33 mouse cellular contexts compared by ENCODE assay signal in the genomic region with DNA sequence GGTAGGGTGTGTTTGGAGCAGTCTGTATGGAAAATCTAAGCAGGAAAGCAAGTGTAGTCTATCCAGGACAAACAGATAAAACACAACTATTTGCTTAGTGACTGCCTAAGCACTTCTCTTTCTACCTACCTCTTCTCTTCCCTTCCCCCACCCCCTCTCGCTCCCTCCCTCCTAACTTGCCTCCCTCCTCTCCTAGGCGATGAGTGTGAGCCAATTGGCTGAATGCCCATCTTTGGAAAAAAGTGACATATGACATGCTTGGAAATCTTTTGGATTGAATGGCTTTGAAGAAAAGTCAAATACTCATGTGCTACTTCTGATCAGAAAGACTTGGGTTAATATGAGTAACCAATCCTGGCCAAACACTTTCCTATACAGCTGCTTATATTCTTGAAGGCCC. TPM values are rescaled to one million over a fixed set of nuclear protein-coding genes. Genes with fewer than 3 reads are reported as not detected.
DNase-seq lines count a peak whose midpoint lies in the region; ATAC-seq and TF ChIP-seq lines count a peak whose summit lies in the region.
"Had no signal": no experiment of that assay in that cellular context is flagged by ENCODE, and none has a peak within 500 bp of the region (broad histone marks: within the 10 kb centered on the region; RNA-seq: fewer than 3 reads in every experiment).

No protein-coding gene starts in this region.

- WGBS in forebrain, embryonic 14.5 days = 48% methylated on average over 2 of the region's 2 CpGs
- 86% methylated on average over 2 of the region's 2 CpGs for WGBS in forebrain, embryonic 11.5 days
- 52% methylated on average over 2 of the region's 2 CpGs for WGBS in midbrain, postnatal 0 days
- 51% methylated on average over 2 of the region's 2 CpGs for WGBS in midbrain, embryonic 15.5 days

- H3K4me2 ChIP-seq in forebrain, embryonic 14.5 days (ENCODE audit: low read length) = no peak overlapping the region
- no peak overlapping the region for H3K4me2 ChIP-seq in forebrain, embryonic 11.5 days (ENCODE audit: low read depth, low read length, severe bottlenecking)
- no peak overlapping the region for H3K4me2 ChIP-seq in midbrain, postnatal 0 days (ENCODE audit: low read depth, low read length, poor library complexity, severe bottlenecking)
- H3K4me2 ChIP-seq in midbrain, embryonic 15.5 days = no peak overlapping the region
- H3K4me2 ChIP-seq: heart, embryonic 13.5 days; hindbrain, embryonic 15.5 days; kidney, embryonic 15.5 days; limb, embryonic 12.5 days; liver, embryonic 11.5 days; neural tube, embryonic 13.5 days; stomach, embryonic 15.5 days had no signal

- no peaks in the 10 kb centered on the region for H3K9me3 ChIP-seq in forebrain, embryonic 14.5 days (replicated peaks; ENCODE audit: control insufficient read depth, low read length)
- no peaks in the 10 kb centered on the region for H3K9me3 ChIP-seq in forebrain, embryonic 11.5 days (ENCODE audit: control insufficient read depth, low read length)
- H3K9me3 ChIP-seq in midbrain, postnatal 0 days (ENCODE audit: low read length) = no peaks in the 10 kb centered on the region
- H3K9me3 ChIP-seq in midbrain, embryonic 15.5 days = no peaks in the 10 kb centered on the region
- H3K9me3 ChIP-seq: heart, embryonic 13.5 days; hindbrain, embryonic 15.5 days; kidney, embryonic 15.5 days; limb, embryonic 12.5 days; midbrain, embryonic 10.5 days; neural tube, embryonic 13.5 days; stomach, embryonic 15.5 days had no signal

- no peak overlapping the region for H3K4me3 ChIP-seq in forebrain, embryonic 14.5 days (ENCODE audit: low read depth, low read length)
- H3K4me3 ChIP-seq in forebrain, embryonic 11.5 days (ENCODE audit: low read depth, low read length) = no peak overlapping the region
- no peak overlapping the region for H3K4me3 ChIP-seq in midbrain, postnatal 0 days (ENCODE audit: low read depth, low read length)
- H3K4me3 ChIP-seq in midbrain, embryonic 15.5 days = no peak overlapping the region
- H3K4me3 ChIP-seq: heart, adult 2 months; heart, embryonic 13.5 days; hindbrain, embryonic 15.5 days; kidney, embryonic 15.5 days; limb, embryonic 12.5 days; midbrain, embryonic 10.5 days; myocyte; neural tube, embryonic 13.5 days; stomach, embryonic 15.5 days had no signal

- no peak overlapping the region for H3K27ac ChIP-seq in forebrain, embryonic 14.5 days (ENCODE audit: low read depth, low read length)
- H3K27ac ChIP-seq in forebrain, embryonic 11.5 days (ENCODE audit: low read depth, low read length) = no peak overlapping the region
- H3K27ac ChIP-seq in midbrain, postnatal 0 days (ENCODE audit: low read depth, low read length) = no peak overlapping the region
- H3K27ac ChIP-seq in midbrain, embryonic 15.5 days = no peak overlapping the region
- H3K27ac ChIP-seq: heart, adult 2 months; heart, embryonic 13.5 days; hindbrain, embryonic 15.5 days; kidney, embryonic 15.5 days; limb, embryonic 12.5 days; midbrain, embryonic 10.5 days; neural tube, embryonic 13.5 days; stomach, embryonic 15.5 days had no signal

- H3K27me3 ChIP-seq in forebrain, embryonic 14.5 days (replicated peaks; ENCODE audit: control insufficient read depth, insufficient read depth, low read length) = no peaks in the 10 kb centered on the region; the same call in 1 of the 2 replicates
- no peaks in the 10 kb centered on the region for H3K27me3 ChIP-seq in forebrain, embryonic 11.5 days (ENCODE audit: control insufficient read depth, insufficient read depth, low read length)
- H3K27me3 ChIP-seq in midbrain, postnatal 0 days (ENCODE audit: insufficient read depth, low read length) = no peaks in the 10 kb centered on the region
- no peaks in the 10 kb centered on the region for H3K27me3 ChIP-seq in midbrain, embryonic 15.5 days (replicated peaks)
- H3K27me3 ChIP-seq: CH12.LX; hindbrain, embryonic 15.5 days; kidney, embryonic 15.5 days; limb, embryonic 12.5 days; neural tube, embryonic 13.5 days; stomach, embryonic 15.5 days had no signal

- no peak overlapping the region for H3K9ac ChIP-seq in forebrain, embryonic 14.5 days (ENCODE audit: low read length)
- no peak overlapping the region for H3K9ac ChIP-seq in forebrain, embryonic 11.5 days (ENCODE audit: low read length)
- no peak overlapping the region for H3K9ac ChIP-seq in midbrain, postnatal 0 days (replicated peaks; ENCODE audit: low read length, poor library complexity, severe bottlenecking)
- H3K9ac ChIP-seq in midbrain, embryonic 15.5 days = no peak overlapping the region
- H3K9ac ChIP-seq: forebrain, postnatal 0 days; heart, embryonic 13.5 days; hindbrain, embryonic 15.5 days; kidney, embryonic 15.5 days; limb, embryonic 12.5 days; neural tube, embryonic 13.5 days; stomach, embryonic 15.5 days had no signal

- no peak for TF ChIP-seq CTCF in midbrain, postnatal 0 days (IDR thresholded peaks at IDR 0.05)

- intact Hi-C loops in left cerebral cortex, postnatal 14 days (cut with DNase I) = no loop called here

- no peaks in the 10 kb centered on the region for H3K36me3 ChIP-seq in forebrain, embryonic 14.5 days (ENCODE audit: control insufficient read depth, insufficient read depth, low read length)
- H3K36me3 ChIP-seq in forebrain, embryonic 11.5 days (ENCODE audit: control insufficient read depth, insufficient read depth, low read length) = no peaks in the 10 kb centered on the region
- 0 out of 2 replicates have a peak, but pooled peaks cover 4% of the 10 kb centered on the region for H3K36me3 ChIP-seq in midbrain, postnatal 0 days (ENCODE audit: insufficient read depth, low read length)
- H3K36me3 ChIP-seq in midbrain, embryonic 15.5 days (replicated peaks) = no peaks in the 10 kb centered on the region
- H3K36me3 ChIP-seq: hindbrain, embryonic 15.5 days; limb, embryonic 12.5 days; midbrain, embryonic 10.5 days; neural tube, embryonic 13.5 days; stomach, embryonic 15.5 days had no signal

- no peaks in the 10 kb centered on the region for H3K4me1 ChIP-seq in forebrain, embryonic 14.5 days (ENCODE audit: control insufficient read depth, insufficient read depth, low read length)
- H3K4me1 ChIP-seq in forebrain, embryonic 11.5 days (replicated peaks; ENCODE audit: control insufficient read depth, insufficient read depth, low read length) = no peaks in the 10 kb centered on the region
- H3K4me1 ChIP-seq in midbrain, postnatal 0 days (ENCODE audit: insufficient read depth, low read length) = no peaks in the 10 kb centered on the region
- H3K4me1 ChIP-seq in midbrain, embryonic 15.5 days = no peaks in the 10 kb centered on the region
- H3K4me1 ChIP-seq: heart, embryonic 13.5 days; hindbrain, embryonic 15.5 days; kidney, embryonic 15.5 days; limb, embryonic 12.5 days; midbrain, embryonic 10.5 days; stomach, embryonic 15.5 days had no signal

- DNase-seq in adrenal gland, postnatal 10 days = peak; percentile 27
- DNase-seq in adrenal gland, postnatal 4 days (ENCODE audit: low spot score in 2 of 2) = no peak
- peak; percentile 50 for DNase-seq in forebrain, embryonic 14.5 days (ENCODE audit: low spot score)
- no peak for DNase-seq in forebrain, embryonic 11.5 days (ENCODE audit: low spot score)
- peak; percentile 56 for DNase-seq in midbrain, postnatal 0 days (ENCODE audit: low spot score)
- no peak for DNase-seq in left cerebral cortex, postnatal 14 days (ENCODE audit: low spot score in 2 of 2)
- DNase-seq: adrenal gland, adult 8-10 months; cerebellum, adult 11-12 months; forebrain, postnatal 0 days; heart, adult 2 months; heart, postnatal 10 days; kidney, adult 18-20 months; kidney, postnatal 25 days; lung, postnatal 14 days; right cerebral cortex, postnatal 14 days; thymus, postnatal 14 days had no signal

- ATAC-seq in forebrain, embryonic 14.5 days = no peak
- no peak for ATAC-seq in forebrain, embryonic 11.5 days (replicated peaks; ENCODE audit: low FRiP score)
- no peak for ATAC-seq in midbrain, postnatal 0 days (ENCODE audit: low FRiP score)
- no peak for ATAC-seq in midbrain, embryonic 15.5 days (replicated peaks)
- ATAC-seq: forebrain, postnatal 0 days; midbrain, embryonic 16.5 days had no signal

RNA-seq across cellular contexts. Expression of a gene that starts 36.6 kb away (rescaled TPM):
- total RNA-seq in adrenal gland, postnatal 10 days (2021) = under 1 TPM in 1 of 2 experiments, not detected in 1; 0.36 TPM
- total RNA-seq in adrenal gland, postnatal 4 days (2021) = 1 to 10 TPM; 1.1 to 4.5 TPM
- polyA plus RNA-seq in forebrain, embryonic 14.5 days (2014; fragmentation: Nextera tagmentation; extraction: Ambion mirVana) = 44.5 and 51.8 TPM in 2 replicates
- polyA plus RNA-seq in forebrain, embryonic 11.5 days (2014; fragmentation: Nextera tagmentation; extraction: Ambion mirVana) = 97.2 and 103 TPM in 2 replicates
- 15.4 and 27.1 TPM in 2 replicates for total RNA-seq in midbrain, postnatal 0 days (2014; rRNA removed)
- polyA plus RNA-seq in midbrain, postnatal 0 days (2015; fragmentation: Nextera tagmentation; extraction: Ambion mirVana) = 6.9 and 11.3 TPM in 2 replicates
- polyA plus RNA-seq in midbrain, embryonic 15.5 days (2015; fragmentation: Nextera tagmentation; extraction: Ambion mirVana) = 22.5 and 23.3 TPM in 2 replicates
- total RNA-seq in left cerebral cortex, postnatal 14 days (2021) = 1 to 10 TPM; 5.2 to 8.1 TPM
- total RNA-seq: adrenal gland, adult 8-10 months; gastrocnemius, adult 8-10 months; gastrocnemius, postnatal 4 days; heart, adult 2 months; heart, postnatal 10 days; hematopoietic stem cell, adult 5-6 weeks; megakaryocyte progenitor cell, adult 5-6 weeks had no signal
- polyA plus RNA-seq: heart, adult 2 months; limb, embryonic 12.5 days; urinary bladder, adult 2 months had no signal

Comparison
In these comparisons a context has a peak if more than half of its experiments do, and no peak if none do; other contexts are left out.
1. DNase-seq: peak in adrenal gland, postnatal 10 days (single experiment), forebrain, embryonic 14.5 days (single experiment) and midbrain, postnatal 0 days (single experiment); none in adrenal gland, postnatal 4 days (0 of 2), forebrain, embryonic 11.5 days (single experiment) and left cerebral cortex, postnatal 14 days (0 of 2).